Mouse (Mus musculus) midbrain, postnatal 0 days (tissue): Measurements from ENCODE around the gene Rtn4r. TPM values are rescaled to one million over a fixed set of nuclear protein-coding genes. Genes with fewer than 3 reads are reported as not detected.

Experiments
- ATAC-seq: fragments of 200-750 bp; cut with Nextera tagmentation; 2 replicates; pipeline ENCODE4 v1.8.0; 2017; ENCODE audit warnings: moderate number of reproducible peaks, mild to moderate bottlenecking, moderate TSS enrichment, moderate library complexity; ENCODE audit not compliant: low FRiP score
- DNase-seq: peaks from one replicate; pipeline ENCODE4 v3.0.0-alpha.2; 2015; ENCODE audit warnings: low spot score
- H3K27ac ChIP-seq: fragments of 300-500 bp; sonication (generic); 2 replicates; pipeline ENCODE4 v1.5.1; 2014; ENCODE audit warnings: low read depth, mild to moderate bottlenecking, low read length, mixed read lengths
- H3K27me3 ChIP-seq: fragments of 300-500 bp; sonication (generic); 2 replicates; pipeline ENCODE4 v1.6.1; 2014; ENCODE audit warnings: low read length, control low read depth, mixed read lengths; ENCODE audit not compliant: insufficient read depth
- H3K36me3 ChIP-seq: fragments of 300-500 bp; sonication (generic); 2 replicates; pipeline ENCODE4 v1.6.1; 2014; ENCODE audit warnings: low read length, control low read depth, mixed read lengths; ENCODE audit not compliant: insufficient read depth
- H3K4me1 ChIP-seq: fragments of 300-500 bp; sonication (generic); 2 replicates; pipeline ENCODE4 v1.6.1; 2014; ENCODE audit warnings: mild to moderate bottlenecking, control low read depth, antibody characterized with exemption, low read length, mixed read lengths; ENCODE audit not compliant: insufficient read depth
- H3K4me2 ChIP-seq: fragments of 300-500 bp; sonication (generic); 2 replicates; pipeline ENCODE4 v1.6.1; 2014; ENCODE audit warnings: low read depth, mild to moderate bottlenecking, low read length, mixed read lengths; ENCODE audit not compliant: poor library complexity, severe bottlenecking
- H3K4me3 ChIP-seq: fragments of 300-500 bp; sonication (generic); 2 replicates; pipeline ENCODE4 v1.5.1; 2014; ENCODE audit warnings: low read depth, mild to moderate bottlenecking, low read length, moderate library complexity
- H3K9ac ChIP-seq: fragments of 300-500 bp; sonication (generic); replicated peaks from 2 replicates; pipeline ENCODE4 v1.6.1; 2014; ENCODE audit warnings: mild to moderate bottlenecking, low read length, moderate library complexity, mixed read lengths; ENCODE audit not compliant: poor library complexity, severe bottlenecking
- H3K9me3 ChIP-seq: fragments of 300-500 bp; sonication (generic); 2 replicates; pipeline ENCODE4 v1.6.1; 2016; ENCODE audit warnings: low read length, control low read depth
- CTCF ChIP-seq: IDR thresholded peaks from 2 replicates; pipeline ENCODE4 v1.5.1; 2016; ENCODE audit warnings: antibody characterized with exemption, mild to moderate bottlenecking
- WGBS: fragments of 180-500 bp; shearing (Covaris S2); extraction: QIAGEN DNeasy Blood & Tissue Kit; methylation state at CpG from one replicate; pipeline ENCODE4 v1.1.7; 2014; 5-methylcytosine and 5-hydroxymethylcytosine counted together
- polyA plus RNA-seq: library from polyadenylated mRNA; unstranded; fragments of >200 nt; fragmentation: Nextera tagmentation; extraction: Ambion mirVana; gene quantifications from 2 replicates; pipeline ENCODE4 v1.2.1, GENCODE M21; 2015
- total RNA-seq: library from RNA; depleted of rRNA; stranded (reverse); fragments of >200 nt; gene quantifications from 2 replicates; pipeline ENCODE4 v1.2.3, GENCODE M21; 2014

Gene Rtn4r
- total and polyA plus RNA-seq, 2 experiments from 2014 or later, result 32.3 to 71.7 TPM

DNA sequence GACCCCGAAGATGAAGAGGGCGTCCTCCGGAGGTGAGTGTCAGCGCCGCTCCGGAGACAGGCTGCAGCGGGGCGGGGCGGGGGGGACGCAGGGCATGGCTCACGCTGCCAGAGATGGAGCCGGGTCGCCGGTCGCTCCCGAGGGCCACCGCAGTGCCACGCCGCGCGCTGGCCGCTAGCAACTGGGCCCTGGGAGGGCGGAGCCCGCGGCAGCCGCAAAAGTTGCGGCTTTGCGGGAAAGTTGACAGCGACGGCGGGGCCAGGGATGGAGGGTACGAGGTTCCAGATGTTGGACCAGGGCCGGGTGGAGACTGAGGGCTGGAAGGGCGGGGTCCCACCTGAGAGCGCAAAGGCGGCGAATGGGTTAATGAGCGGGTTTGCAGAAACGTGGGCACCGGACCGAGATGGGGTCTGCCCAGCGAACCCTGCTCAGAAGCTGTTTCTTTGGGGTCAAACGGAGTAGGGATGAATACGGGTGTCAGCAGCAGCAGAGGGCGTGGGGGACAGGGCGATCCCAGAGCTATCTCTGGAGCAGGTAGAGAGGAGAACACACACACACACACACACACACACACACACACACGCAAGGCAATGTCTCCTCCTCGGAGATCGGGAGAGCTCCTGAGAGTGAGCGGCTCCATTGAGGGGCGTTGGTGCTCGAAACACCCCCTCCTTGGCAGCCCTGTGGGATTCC lies 575 bp downstream of the Rtn4r start:
- H3K9me3 ChIP-seq, result no peaks in the 10 kb centered on the region
- 1% methylated on average over 51 of the region's 52 CpGs for WGBS
- peak overlapping the region; percentile 84 for H3K9ac ChIP-seq
- H3K4me1 ChIP-seq, result peaks cover 13% of the 10 kb centered on the region
- DNase-seq, result no peak
- peak overlapping the region; percentile 80 for H3K4me3 ChIP-seq
- no peak for TF ChIP-seq CTCF
- peak; percentile 29 for ATAC-seq
- peak overlapping the region; percentile 82 for H3K4me2 ChIP-seq
- peaks cover under 1% of the 10 kb centered on the region; the same call in 1 of the 2 replicates for H3K36me3 ChIP-seq
- no peaks in the 10 kb centered on the region for H3K27me3 ChIP-seq
- peak overlapping the region; percentile 89 for H3K27ac ChIP-seq

DNA sequence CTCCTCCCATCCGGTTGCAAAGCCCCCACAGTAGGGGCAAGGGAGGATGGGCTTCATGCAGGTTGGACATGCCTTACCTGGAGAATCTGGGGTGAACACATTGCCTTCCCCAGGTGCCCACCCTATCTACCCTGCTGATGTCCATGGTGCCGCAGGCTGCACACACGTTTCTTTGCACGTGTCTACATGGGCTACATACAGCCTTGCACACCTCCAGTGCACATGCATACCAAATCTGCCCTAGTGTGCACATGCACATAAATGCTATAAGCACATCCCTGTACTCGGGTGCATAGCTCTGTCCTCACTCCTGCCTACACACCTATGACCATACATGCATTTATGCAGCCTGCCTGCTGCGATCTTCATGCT lies 1.1 kb downstream of the Rtn4r start:
- ATAC-seq (peak; percentile 17; the same call in 1 of the 2 replicates), DNase-seq (no peak)
- Histone ChIP-seq H3K36me3 (peaks cover 3% of the 10 kb centered on the region; the same call in 1 of the 2 replicates), H3K9me3 (no peaks in the 10 kb centered on the region), H3K4me3 (peak overlapping the region; percentile 80), H3K4me1 (peaks cover 13% of the 10 kb centered on the region), H3K4me2 (peak overlapping the region; percentile 82), H3K27ac (peak overlapping the region; percentile 89), H3K27me3 (no peaks in the 10 kb centered on the region), H3K9ac (peak overlapping the region; percentile 84)
- 30% methylated on average over 6 of the region's 6 CpGs for WGBS
- TF ChIP-seq CTCF, result no peak

DNA sequence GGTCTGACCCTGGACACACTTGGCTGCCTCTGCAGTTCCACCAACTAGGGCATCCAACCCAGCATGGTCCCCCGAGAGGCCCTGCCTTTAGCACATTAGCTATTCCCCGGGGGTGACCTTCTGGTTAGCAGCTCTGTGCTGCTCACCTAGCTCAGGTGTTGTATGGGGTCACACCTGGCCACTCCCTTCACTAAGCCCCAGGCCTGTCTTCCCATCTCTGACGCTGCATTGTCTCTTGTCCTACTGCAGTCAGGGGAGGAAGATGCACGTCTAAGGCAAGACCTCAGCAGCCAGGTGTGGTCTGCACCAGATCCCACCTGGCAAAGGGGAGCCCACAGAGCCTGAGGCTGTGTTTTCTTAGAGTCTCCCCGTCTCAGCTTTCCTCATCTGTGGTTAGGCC lies 2.0 kb downstream of the Rtn4r start:
- WGBS, result 52% methylated on average over 5 of the region's 5 CpGs
- H3K9ac ChIP-seq, result peak overlapping the region; percentile 84

DNA sequence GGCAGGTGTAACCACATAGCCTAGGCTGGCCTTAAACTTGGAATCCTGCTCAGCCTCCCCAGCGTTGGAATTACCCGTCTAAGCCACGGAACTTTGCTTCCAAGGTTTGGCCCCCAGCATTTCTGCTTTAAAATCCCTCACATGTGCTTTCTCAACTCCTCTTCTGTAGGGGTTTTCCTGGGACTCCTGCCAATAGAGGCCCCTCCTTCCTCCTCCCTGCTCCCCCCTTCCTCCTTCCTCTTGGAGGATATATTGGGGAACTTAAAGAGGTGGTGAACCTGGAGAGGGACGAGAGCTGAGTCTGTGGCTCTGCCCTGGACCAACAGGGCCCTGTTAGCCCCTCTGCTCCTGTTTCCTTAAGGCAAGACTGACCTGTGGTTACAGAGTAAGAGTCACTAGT lies 2.8 kb downstream of the Rtn4r start:
- TF ChIP-seq CTCF, result no peak
- Histone ChIP-seq H3K4me1 (peaks cover 13% of the 10 kb centered on the region), H3K27ac (no peak overlapping the region), H3K27me3 (no peaks in the 10 kb centered on the region), H3K9ac (no peak overlapping the region), H3K9me3 (no peaks in the 10 kb centered on the region), H3K36me3 (peaks cover 3% of the 10 kb centered on the region; the same call in 1 of the 2 replicates), H3K4me3 (no peak overlapping the region), H3K4me2 (peak overlapping the region; percentile 29)
- WGBS, result 40% methylated on average over 4 of the region's 4 CpGs
- ATAC-seq (no peak), DNase-seq (no peak)

More for the DNA sequence above, 2.0 kb downstream of the Rtn4r start:
- Histone ChIP-seq H3K9me3 (no peaks in the 10 kb centered on the region), H3K27me3 (no peaks in the 10 kb centered on the region), H3K4me1 (peaks cover 13% of the 10 kb centered on the region), H3K4me2 (peak overlapping the region; percentile 82), H3K27ac (no peak overlapping the region), H3K4me3 (peak overlapping the region; percentile 80), H3K36me3 (peaks cover 3% of the 10 kb centered on the region; the same call in 1 of the 2 replicates)
- DNase-seq, result no peak
- ATAC-seq, result no peak
- no peak for TF ChIP-seq CTCF

DNA sequence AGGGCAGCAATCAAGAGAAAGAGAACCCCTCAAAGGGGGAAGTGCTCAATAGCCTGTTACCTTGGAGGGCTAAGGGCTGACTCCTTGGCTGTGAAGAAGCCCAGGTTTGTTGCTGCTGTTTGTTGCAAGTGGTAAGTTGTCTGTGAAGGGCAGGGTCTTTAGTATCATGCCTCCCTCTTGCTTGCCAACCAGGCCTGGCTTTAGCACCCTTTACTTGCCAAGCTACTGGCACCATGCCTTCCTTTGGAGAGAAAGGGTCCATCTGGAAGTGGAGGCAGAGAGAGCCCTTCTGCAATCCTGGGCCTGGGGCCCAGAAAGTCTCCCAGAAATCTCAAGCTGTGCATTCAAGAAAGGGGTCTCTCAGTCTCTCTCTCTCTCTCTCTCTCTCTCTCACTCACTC lies 3.3 kb downstream of the Rtn4r start:
- Histone ChIP-seq H3K4me3 (no peak overlapping the region), H3K4me2 (peak overlapping the region; percentile 29; the same call in 1 of the 2 replicates), H3K4me1 (peaks cover 13% of the 10 kb centered on the region), H3K36me3 (peaks cover 3% of the 10 kb centered on the region; the same call in 1 of the 2 replicates), H3K9ac (no peak overlapping the region), H3K9me3 (no peaks in the 10 kb centered on the region), H3K27me3 (no peaks in the 10 kb centered on the region), H3K27ac (no peak overlapping the region)
- no peak for ATAC-seq
- peak; percentile 73 for DNase-seq
- TF ChIP-seq CTCF, result no peak

DNA sequence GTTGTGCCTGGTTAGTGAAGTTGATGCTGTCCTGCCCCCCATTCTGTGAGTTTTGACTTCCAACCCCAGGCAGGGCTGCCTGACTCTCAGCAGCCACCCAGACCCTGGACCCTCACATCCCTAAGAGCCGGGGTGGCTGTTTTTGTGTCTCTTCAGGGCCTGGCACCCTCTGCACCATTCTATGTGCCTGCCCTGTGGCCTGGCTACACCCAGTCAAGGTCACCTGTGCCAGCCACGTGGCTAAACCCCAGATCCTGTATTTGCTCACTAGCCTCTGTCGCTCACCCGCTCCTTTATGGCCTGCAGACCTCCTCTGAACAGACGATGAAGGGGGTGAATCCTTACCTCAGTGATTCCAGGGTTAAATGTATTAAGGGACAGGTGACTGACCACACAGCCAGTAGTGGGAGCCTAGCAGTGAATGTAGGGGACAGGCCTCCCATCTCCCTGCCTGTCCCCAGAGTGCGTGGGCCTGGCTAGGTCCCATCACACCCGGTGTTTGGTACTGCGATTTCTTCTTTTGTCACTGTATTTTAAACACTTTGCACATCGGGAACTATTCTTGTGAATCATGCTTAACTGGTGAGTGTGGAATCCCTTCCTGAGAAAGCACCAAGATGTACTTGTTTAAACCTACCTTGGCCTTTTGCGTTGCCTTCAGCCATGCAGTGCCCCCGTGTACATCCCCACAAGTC lies 4.0 kb downstream of the Rtn4r start:
- H3K36me3 ChIP-seq, result peaks cover 3% of the 10 kb centered on the region; the same call in 1 of the 2 replicates
- no peak for TF ChIP-seq CTCF
- peak overlapping the region; percentile 29; the same call in 1 of the 2 replicates for H3K4me2 ChIP-seq
- no peaks in the 10 kb centered on the region for H3K9me3 ChIP-seq
- H3K9ac ChIP-seq, result no peak overlapping the region
- no peak overlapping the region for H3K4me3 ChIP-seq
- no peaks in the 10 kb centered on the region for H3K27me3 ChIP-seq
- 81% methylated on average over 11 of the region's 11 CpGs for WGBS
- no peak for ATAC-seq
- peaks cover 15% of the 10 kb centered on the region for H3K4me1 ChIP-seq
- DNase-seq, result no peak
- H3K27ac ChIP-seq, result no peak overlapping the region
